Mouse (Mus musculus) embryonic facial prominence, embryonic 13.5 days (tissue): Measurements from ENCODE around the gene Ppp6r3. TPM values are rescaled to one million over a fixed set of nuclear protein-coding genes. Genes with fewer than 3 reads are reported as not detected.
"Not testable (repeated sequence)": the region's sequence is repeated elsewhere in the genome, so short reads cannot be mapped to it uniquely, and the experiment has no call there.

ENCODE experiments used
- ATAC-seq: fragments of 200-750 bp; cut with Nextera tagmentation; 2 replicates; pipeline ENCODE4 v1.8.0; 2017; ENCODE audit warnings: low read depth; ENCODE audit not compliant: insufficient number of reproducible peaks, insufficient read depth, low FRiP score, low TSS enrichment
- H3K27ac ChIP-seq: fragments of 300-500 bp; sonication (generic); 2 replicates; pipeline ENCODE4 v1.5.1; 2015; ENCODE audit warnings: moderate library complexity, mild to moderate bottlenecking, inconsistent platforms
- H3K27me3 ChIP-seq: fragments of 300-500 bp; sonication (generic); 2 replicates; pipeline ENCODE4 v1.6.1; 2015; ENCODE audit warnings: mild to moderate bottlenecking, inconsistent platforms
- H3K36me3 ChIP-seq: fragments of 300-500 bp; sonication (generic); 2 replicates; pipeline ENCODE4 v1.6.1; 2015; ENCODE audit warnings: mild to moderate bottlenecking, inconsistent platforms
- H3K4me1 ChIP-seq: fragments of 300-500 bp; sonication (generic); 2 replicates; pipeline ENCODE4 v1.6.1; 2015; ENCODE audit warnings: inconsistent platforms
- H3K4me2 ChIP-seq: fragments of 300-500 bp; sonication (generic); 2 replicates; pipeline ENCODE4 v1.6.1; 2015; ENCODE audit warnings: moderate library complexity, mild to moderate bottlenecking, inconsistent platforms
- H3K4me3 ChIP-seq: fragments of 300-500 bp; sonication (generic); 2 replicates; pipeline ENCODE4 v1.5.1; 2015; ENCODE audit warnings: mild to moderate bottlenecking, inconsistent platforms
- H3K9ac ChIP-seq: fragments of 300-500 bp; sonication (generic); 2 replicates; pipeline ENCODE4 v1.6.1; 2015; ENCODE audit warnings: mild to moderate bottlenecking, inconsistent platforms
- H3K9me3 ChIP-seq: fragments of 300-500 bp; sonication (generic); 2 replicates; pipeline ENCODE4 v1.6.1; 2016; ENCODE audit warnings: inconsistent platforms
- WGBS: fragments of 180-500 bp; shearing (Covaris S2); methylation state at CpG from one replicate; pipeline ENCODE4 v1.1.7; 2015; ENCODE audit warnings: mixed read lengths; 5-methylcytosine and 5-hydroxymethylcytosine counted together
- polyA plus RNA-seq: library from polyadenylated mRNA; unstranded; fragments of >200 nt; fragmentation: Nextera tagmentation; extraction: Ambion mirVana; gene quantifications from 2 replicates; pipeline ENCODE4 v1.2.1, GENCODE M21; 2015

Ppp6r3 gene
- polyA plus RNA-seq, 1 experiment from 2014 or later: 63.9 TPM

DNA sequence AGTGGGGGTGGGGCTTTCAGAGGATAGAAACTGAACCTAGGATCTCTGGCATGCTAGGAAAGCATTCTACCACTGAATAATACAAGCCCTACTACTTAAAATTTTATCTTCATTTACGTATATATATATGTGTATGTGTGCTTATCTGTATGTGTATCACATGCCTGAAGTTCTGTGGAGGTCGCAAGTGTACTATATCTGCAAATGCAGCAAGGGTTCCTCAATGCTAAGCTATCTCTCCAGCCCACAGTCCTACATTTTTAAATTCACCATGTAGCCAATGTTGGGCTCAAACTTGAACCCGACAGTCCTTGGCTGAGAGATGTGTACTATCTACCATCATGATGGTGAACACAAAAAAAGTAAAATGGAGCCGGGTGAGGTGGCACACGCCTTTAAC is 34.6 kb downstream of the Ppp6r3 start:
- Histone ChIP-seq H3K4me3 (no peak overlapping the region), H3K27ac (no peak overlapping the region), H3K4me2 (no peak overlapping the region), H3K9me3 (no peaks in the 10 kb centered on the region), H3K27me3 (no peaks in the 10 kb centered on the region), H3K36me3 (peaks cover 31% of the 10 kb centered on the region), H3K9ac (no peak overlapping the region), H3K4me1 (peaks cover 3% of the 10 kb centered on the region; the same call in 1 of the 2 replicates)
- WGBS: 97% methylated on average over 5 of the region's 5 CpGs
- no peak for ATAC-seq

DNA sequence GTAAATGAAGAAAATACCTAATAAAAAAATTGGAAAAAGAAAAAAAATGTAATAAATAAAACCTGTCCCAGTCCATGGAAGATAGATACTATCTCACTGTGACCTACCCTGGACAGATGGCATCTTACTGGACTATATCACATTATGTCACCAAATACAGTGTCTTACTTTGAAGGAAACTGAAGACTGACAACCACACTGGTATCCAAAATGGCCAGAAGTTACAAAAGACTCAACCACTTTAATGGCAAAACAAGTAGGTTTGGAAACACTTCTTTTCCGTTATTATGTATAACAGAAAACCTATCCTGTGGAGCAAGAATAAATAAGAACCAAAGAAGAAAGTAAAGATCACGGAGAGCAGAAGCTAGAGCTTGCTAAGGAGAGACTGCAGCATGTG is 35.3 kb downstream of the Ppp6r3 start:
- no peak for ATAC-seq
- WGBS: 92% methylated on average over 2 of the region's 2 CpGs
- Histone ChIP-seq H3K4me2 (no peak overlapping the region), H3K4me3 (no peak overlapping the region), H3K9me3 (no peaks in the 10 kb centered on the region), H3K36me3 (peaks cover 31% of the 10 kb centered on the region), H3K9ac (no peak overlapping the region), H3K27ac (no peak overlapping the region), H3K4me1 (0 out of 2 replicates have a peak, but pooled peaks cover 3% of the 10 kb centered on the region), H3K27me3 (no peaks in the 10 kb centered on the region)

DNA sequence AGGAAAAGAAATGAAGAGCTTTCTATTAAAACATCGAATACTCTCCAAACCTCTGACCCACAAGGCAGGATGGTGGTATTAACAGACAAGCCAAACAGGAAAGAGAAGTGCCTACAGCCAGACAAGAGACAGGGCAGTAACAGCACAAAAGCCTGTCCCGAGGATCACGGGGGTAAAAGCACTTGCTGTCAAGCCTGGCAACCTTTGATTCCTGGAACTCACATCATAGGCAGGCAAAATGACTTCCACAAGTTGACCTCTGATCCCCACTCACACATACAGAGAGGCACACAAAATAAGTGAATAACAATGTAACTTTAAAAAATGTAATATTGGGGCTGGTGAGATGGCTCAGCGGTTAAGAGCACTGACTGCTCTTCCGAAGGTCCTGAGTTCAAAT is 36.1 kb downstream of the Ppp6r3 start:
- Histone ChIP-seq H3K27me3 (no peaks in the 10 kb centered on the region), H3K27ac (no peak overlapping the region), H3K36me3 (peaks cover 31% of the 10 kb centered on the region), H3K9ac (no peak overlapping the region), H3K4me2 (no peak overlapping the region), H3K4me3 (no peak overlapping the region), H3K4me1 (0 out of 2 replicates have a peak, but pooled peaks cover 7% of the 10 kb centered on the region), H3K9me3 (no peaks in the 10 kb centered on the region)
- no peak for ATAC-seq
- WGBS: 84% methylated on average over 5 of the region's 5 CpGs

DNA sequence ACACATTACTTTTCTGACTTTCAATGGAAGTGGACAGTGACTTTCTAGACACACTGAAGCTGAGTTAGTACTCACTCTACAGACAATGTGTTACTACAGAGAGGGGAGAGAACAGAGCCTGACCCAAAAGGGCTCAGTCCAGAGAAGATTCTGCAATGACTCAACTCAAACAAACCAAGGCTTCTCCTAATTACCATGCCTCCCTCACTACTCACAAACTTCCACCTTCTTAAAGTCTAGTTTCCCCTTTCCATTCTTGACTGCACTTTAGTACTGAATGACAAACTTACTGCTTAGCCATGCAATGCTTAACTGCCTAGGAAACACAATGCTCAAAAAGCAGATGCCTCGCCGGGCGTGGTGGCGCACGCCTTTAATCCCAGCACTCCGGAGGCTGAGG is 37.9 kb downstream of the Ppp6r3 start:
- Histone ChIP-seq H3K27ac (no peak overlapping the region), H3K36me3 (peaks cover 21% of the 10 kb centered on the region), H3K9me3 (no peaks in the 10 kb centered on the region), H3K4me3 (no peak overlapping the region), H3K27me3 (no peaks in the 10 kb centered on the region), H3K4me2 (no peak overlapping the region), H3K4me1 (0 out of 2 replicates have a peak, but pooled peaks cover 4% of the 10 kb centered on the region), H3K9ac (no peak overlapping the region)
- 93% methylated on average over 6 of the region's 6 CpGs for WGBS
- ATAC-seq: no peak

DNA sequence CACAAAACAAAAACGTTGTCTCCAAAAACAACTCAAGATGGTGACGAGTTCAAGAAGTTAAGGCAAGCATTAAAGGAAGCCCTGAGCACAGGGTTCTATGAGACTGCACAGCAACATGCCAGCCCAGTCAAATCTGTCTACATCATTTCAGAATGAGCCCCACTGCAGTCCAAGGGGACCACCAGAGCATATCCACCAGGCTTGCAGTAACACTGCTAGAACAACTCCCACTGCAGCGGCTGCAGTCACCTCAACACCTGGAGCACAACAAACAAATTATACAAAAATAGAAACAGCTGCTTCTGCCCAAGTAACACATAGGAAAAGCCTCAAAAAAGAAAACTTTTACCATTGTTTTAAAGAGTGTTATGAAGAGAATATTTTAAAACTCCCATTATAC is 40.6 kb downstream of the Ppp6r3 start:
- no peak overlapping the region for H3K9ac ChIP-seq
- H3K36me3 ChIP-seq: peaks cover 14% of the 10 kb centered on the region
- 0 out of 2 replicates have a peak, but pooled peaks cover 4% of the 10 kb centered on the region for H3K4me1 ChIP-seq
- no peak overlapping the region for H3K4me2 ChIP-seq
- WGBS: 76% methylated on average over 3 of the region's 3 CpGs
- H3K27me3 ChIP-seq: no peaks in the 10 kb centered on the region
- no peak overlapping the region for H3K4me3 ChIP-seq
- no peak overlapping the region for H3K27ac ChIP-seq
- ATAC-seq: no peak
- H3K9me3 ChIP-seq: no peaks in the 10 kb centered on the region

DNA sequence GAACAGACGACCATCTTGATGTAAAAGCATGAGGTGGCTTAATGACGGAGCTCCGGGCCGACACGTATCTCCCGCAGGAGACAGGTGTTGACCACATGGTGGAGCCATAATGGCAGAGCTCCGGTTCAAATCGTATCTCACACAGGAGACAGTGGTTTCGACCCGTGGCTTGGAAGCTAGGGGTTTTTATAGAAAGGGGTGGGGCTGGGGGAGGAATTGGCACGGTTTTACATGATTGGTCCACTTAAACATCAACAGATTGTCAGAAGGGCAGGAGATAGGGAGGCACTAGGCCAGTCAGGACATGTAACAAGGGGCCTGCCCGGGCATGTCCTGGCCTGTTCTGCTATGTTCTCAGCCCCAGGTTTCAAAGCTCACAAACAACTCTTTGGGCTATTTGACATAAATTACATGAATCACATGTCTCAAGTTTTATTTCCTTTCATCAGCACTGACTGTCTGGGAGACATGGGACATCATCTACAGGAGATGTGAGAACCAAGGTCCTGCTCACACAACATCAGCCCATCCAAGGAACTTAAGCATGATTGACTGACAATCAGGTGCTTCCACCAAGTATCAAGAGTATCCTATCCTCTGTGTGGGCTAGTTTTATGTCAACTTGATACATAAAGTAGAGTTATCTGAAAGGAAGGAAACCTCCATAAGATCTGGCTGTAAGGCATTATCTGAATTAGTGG is 42.1 kb downstream of the Ppp6r3 start:
- H3K27ac ChIP-seq: not testable (repeated sequence)

DNA sequence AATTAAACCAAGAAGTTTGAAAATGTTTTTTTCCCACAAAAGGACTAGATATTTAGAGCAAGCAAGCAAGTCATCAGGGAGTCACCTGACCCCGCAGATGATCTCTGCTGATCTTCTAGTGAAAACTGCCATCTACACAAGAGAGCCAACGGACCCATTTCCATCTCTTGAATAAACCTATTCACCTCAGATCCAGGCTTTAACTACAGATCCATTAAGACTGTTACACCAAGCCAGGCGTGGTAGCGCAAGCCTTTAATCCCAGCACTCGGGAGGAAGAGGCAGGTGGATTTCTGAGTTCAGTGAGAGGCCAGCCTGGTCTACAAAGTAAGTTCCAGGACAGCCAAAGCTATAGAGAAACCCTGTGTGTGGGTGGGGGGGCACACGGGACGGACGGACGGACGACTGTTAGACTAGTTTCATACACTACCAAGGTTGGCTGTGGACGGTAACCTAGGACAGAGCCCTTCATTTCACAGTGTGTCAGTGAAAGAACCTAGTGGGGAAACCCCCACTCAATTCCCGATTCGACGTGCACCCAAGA is 42.8 kb downstream of the Ppp6r3 start:
- Histone ChIP-seq H3K9ac (no peak overlapping the region), H3K36me3 (peaks cover 9% of the 10 kb centered on the region), H3K9me3 (no peaks in the 10 kb centered on the region), H3K4me1 (0 out of 2 replicates have a peak, but pooled peaks cover 4% of the 10 kb centered on the region), H3K4me3 (no peak overlapping the region), H3K27me3 (no peaks in the 10 kb centered on the region), H3K4me2 (no peak overlapping the region), H3K27ac (no peak overlapping the region)
- ATAC-seq: no peak
- WGBS: 94% methylated on average over 14 of the region's 14 CpGs

More for the DNA sequence above, 42.1 kb downstream of the Ppp6r3 start:
- H3K4me3 ChIP-seq, H3K9me3 ChIP-seq, H3K4me1 ChIP-seq, H3K9ac ChIP-seq, ATAC-seq, H3K27me3 ChIP-seq, H3K4me2 ChIP-seq: not testable (repeated sequence)
- peaks cover 14% of the 10 kb centered on the region for H3K36me3 ChIP-seq
- WGBS: 86% methylated on average over 12 of the region's 12 CpGs

DNA sequence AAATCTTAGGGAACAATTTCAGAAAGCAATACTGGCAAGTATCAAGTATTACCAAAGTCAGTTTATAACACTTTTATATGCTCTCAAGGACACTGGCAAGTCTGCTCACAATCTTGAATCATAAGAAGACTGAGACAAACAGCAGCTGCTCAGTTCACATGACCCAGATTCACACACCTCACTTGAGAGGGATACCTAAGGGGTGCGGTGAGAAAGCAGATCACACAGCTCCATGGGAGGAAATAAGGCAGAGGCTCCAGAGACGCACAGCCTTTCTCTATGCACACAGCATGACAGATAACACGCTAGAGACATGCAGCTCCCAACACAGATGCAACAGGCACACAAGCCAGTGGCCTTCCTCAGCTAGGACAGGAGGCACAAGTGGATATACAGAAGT is 45.8 kb downstream of the Ppp6r3 start:
- Histone ChIP-seq H3K36me3 (peaks cover 23% of the 10 kb centered on the region), H3K4me3 (no peak overlapping the region), H3K9me3 (no peaks in the 10 kb centered on the region), H3K27ac (no peak overlapping the region), H3K4me1 (0 out of 2 replicates have a peak, but pooled peaks cover 2% of the 10 kb centered on the region), H3K27me3 (no peaks in the 10 kb centered on the region), H3K9ac (no peak overlapping the region), H3K4me2 (no peak overlapping the region)
- WGBS: 92% methylated on average over 3 of the region's 3 CpGs
- no peak for ATAC-seq

DNA sequence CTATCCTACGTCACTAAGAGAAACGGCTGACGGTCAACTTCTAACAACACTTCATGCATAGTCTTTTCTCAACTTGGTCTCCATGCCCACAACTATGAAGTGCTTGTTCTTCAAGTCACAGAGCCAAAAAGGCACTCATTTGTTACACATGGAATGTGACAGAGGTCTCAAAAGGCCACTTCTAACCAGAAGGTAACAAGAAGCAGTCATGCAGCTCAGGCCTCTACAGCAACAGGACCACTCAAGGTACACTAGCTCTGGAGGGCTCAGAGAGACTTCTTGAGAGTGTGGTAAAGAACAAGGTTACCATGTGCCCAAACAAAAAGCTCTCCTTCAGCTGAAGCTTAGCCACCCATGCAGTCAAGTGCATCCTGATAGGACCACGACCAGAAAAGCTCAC is 46.9 kb downstream of the Ppp6r3 start:
- Histone ChIP-seq H3K9ac (no peak overlapping the region), H3K4me3 (no peak overlapping the region), H3K9me3 (no peaks in the 10 kb centered on the region), H3K36me3 (peaks cover 32% of the 10 kb centered on the region), H3K4me1 (no peaks in the 10 kb centered on the region), H3K4me2 (no peak overlapping the region), H3K27ac (no peak overlapping the region), H3K27me3 (no peaks in the 10 kb centered on the region)
- WGBS: 90% methylated on average over 4 of the region's 4 CpGs
- ATAC-seq: no peak

DNA sequence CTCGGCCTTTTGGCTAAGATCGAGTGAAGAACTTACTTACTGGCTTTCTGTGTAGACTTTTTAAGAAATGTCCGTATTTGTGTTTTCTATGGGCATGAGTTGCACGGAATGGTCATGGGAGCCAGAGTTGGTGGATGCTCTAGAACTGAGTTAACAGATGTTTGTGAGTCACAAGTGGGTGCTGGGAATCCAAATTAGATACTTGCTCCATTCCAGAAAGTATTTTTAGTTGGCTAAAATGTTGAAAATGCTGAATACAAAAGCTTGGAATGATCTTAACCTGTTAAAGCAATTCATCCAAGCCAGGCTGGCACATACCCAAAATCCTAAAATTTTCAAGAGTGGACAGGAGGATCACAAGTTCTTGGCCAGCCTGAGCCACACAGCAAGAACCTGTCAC is 48.0 kb downstream of the Ppp6r3 start:
- Histone ChIP-seq H3K4me3 (no peak overlapping the region), H3K27me3 (no peaks in the 10 kb centered on the region), H3K9ac (no peak overlapping the region), H3K36me3 (peaks cover 40% of the 10 kb centered on the region), H3K27ac (no peak overlapping the region), H3K9me3 (no peaks in the 10 kb centered on the region), H3K4me2 (no peak overlapping the region), H3K4me1 (no peaks in the 10 kb centered on the region)
- 98% methylated on average over 4 of the region's 4 CpGs for WGBS
- ATAC-seq: no peak

DNA sequence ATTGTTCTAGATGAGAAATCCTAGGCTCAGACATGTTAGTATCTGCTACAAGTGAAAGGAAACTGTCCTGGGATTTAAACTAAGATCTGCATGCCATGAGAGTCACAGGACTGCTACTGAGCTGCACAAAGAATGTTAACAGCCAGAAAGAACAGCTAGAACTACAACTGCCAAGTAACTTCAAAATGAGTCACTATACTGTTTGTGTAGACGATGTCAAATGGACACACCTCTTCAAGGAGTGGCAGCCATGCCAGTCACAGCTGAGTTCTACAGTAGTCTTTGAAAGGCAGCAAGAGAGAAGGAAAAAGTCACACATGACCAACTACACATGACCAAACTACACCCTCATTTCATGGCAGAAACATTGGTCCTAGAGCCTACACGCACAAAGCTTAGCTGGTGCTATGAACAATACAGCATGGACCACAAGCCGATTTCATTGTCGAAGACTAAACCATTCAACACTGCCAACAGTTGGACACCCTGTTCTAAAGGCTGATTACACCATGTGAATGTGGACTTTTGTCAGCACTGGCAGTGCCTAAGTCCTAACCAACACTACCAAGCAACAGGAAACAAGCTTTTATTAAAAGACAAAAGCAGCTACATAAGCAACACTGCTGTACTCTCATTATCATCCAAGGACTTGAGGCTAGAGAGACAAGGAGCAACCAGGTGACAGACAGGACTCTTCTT is 55.9 kb downstream of the Ppp6r3 start:
- peaks cover 90% of the 10 kb centered on the region for H3K36me3 ChIP-seq
- H3K27me3 ChIP-seq: no peaks in the 10 kb centered on the region
- H3K27ac ChIP-seq: no peak overlapping the region
- H3K4me2 ChIP-seq: no peak overlapping the region
- no peak overlapping the region for H3K9ac ChIP-seq
- H3K4me3 ChIP-seq: no peak overlapping the region
- H3K4me1 ChIP-seq: no peaks in the 10 kb centered on the region
- WGBS: 97% methylated on average over 4 of the region's 4 CpGs
- ATAC-seq: no peak
- H3K9me3 ChIP-seq: no peaks in the 10 kb centered on the region

DNA sequence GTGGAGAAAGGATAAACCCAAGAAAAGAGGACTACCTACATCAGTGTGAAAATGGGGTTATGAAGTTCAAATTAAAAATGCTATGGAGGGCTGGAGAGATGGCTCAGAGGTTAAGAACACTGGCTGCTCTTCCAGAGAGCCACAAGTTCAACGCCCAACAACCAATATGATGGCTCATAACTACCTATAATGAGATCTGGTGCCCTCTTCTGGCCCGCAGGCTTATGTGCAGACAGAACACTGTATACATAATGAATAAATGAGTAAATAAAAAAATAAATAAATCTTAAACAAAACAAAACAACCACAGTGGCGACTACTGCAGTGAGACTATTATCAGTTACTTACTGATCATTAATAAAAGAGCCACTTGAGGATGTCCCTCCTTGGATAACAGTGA is 78.3 kb downstream of the Ppp6r3 start:
- Histone ChIP-seq H3K4me1 (no peaks in the 10 kb centered on the region), H3K36me3 (peaks cover 85% of the 10 kb centered on the region), H3K4me3 (no peak overlapping the region), H3K27me3 (no peaks in the 10 kb centered on the region), H3K27ac (no peak overlapping the region), H3K9ac (no peak overlapping the region), H3K9me3 (no peaks in the 10 kb centered on the region), H3K4me2 (no peak overlapping the region)
- WGBS: 93% methylated on average over 3 of the region's 3 CpGs
- no peak for ATAC-seq
